Comparison of ENCODE assay signal across 11 mouse cellular contexts in genomic region chr8:106761867-106762523, GRCm38 (mm10).
A peak's percentile ranks its signal among the peaks of the same experiment; 100 is the strongest.
DNase-seq lines count a peak whose midpoint lies in the region; ATAC-seq and TF ChIP-seq lines count a peak whose summit lies in the region.
"Had no signal": no experiment of that assay in that cellular context is flagged by ENCODE, and none has a peak within 500 bp of the region (broad histone marks: within the 10 kb centered on the region; RNA-seq: fewer than 3 reads in every experiment).

No protein-coding gene starts in this region.

- H3K27ac ChIP-seq in midbrain, embryonic 12.5 days (replicated peaks), result peak overlapping the region; percentile 15; the same call in 1 of the 2 replicates
- H3K27ac ChIP-seq in midbrain, embryonic 16.5 days (ENCODE audit: low read length), result no peak overlapping the region
- no peak overlapping the region for H3K27ac ChIP-seq in forebrain, embryonic 10.5 days
- H3K27ac ChIP-seq in limb, embryonic 11.5 days (replicated peaks; ENCODE audit: low read depth, low read length), result no peak overlapping the region
- no peak overlapping the region for H3K27ac ChIP-seq in stomach, postnatal 0 days (replicated peaks)

- no peak overlapping the region for H3K9ac ChIP-seq in midbrain, embryonic 12.5 days (replicated peaks)
- no peak overlapping the region for H3K9ac ChIP-seq in midbrain, embryonic 16.5 days (ENCODE audit: low read depth, low read length)
- no peak overlapping the region for H3K9ac ChIP-seq in limb, embryonic 11.5 days (ENCODE audit: low read length)
- H3K9ac ChIP-seq in stomach, postnatal 0 days (ENCODE audit: low read length), result no peak overlapping the region

- peak; percentile 16 for DNase-seq in forebrain, embryonic 10.5 days (ENCODE audit: extremely low spot score, low spot score)
- peak; percentile 38 for DNase-seq in limb, embryonic 11.5 days (ENCODE audit: low spot score)
- DNase-seq in stomach, postnatal 0 days (ENCODE audit: low spot score), result no peak
- DNase-seq in urinary bladder, postnatal 4 days (ENCODE audit: low spot score in 2 of 2), result no peak
- no peak for DNase-seq in adrenal gland, adult 8-10 months
- DNase-seq: kidney, adult 11 months had no signal

- TF ChIP-seq CTCF in stomach, postnatal 0 days (IDR thresholded peaks at IDR 0.05; ENCODE audit: low read depth), result 0 out of 2 replicates have a peak, but pooled peaks have one; percentile 5

- peaks cover 19% of the 10 kb centered on the region for H3K4me1 ChIP-seq in midbrain, embryonic 12.5 days
- peaks cover 14% of the 10 kb centered on the region; the same call in 1 of the 2 replicates for H3K4me1 ChIP-seq in midbrain, embryonic 16.5 days (ENCODE audit: control insufficient read depth, insufficient read depth, low read length)
- peaks cover 29% of the 10 kb centered on the region for H3K4me1 ChIP-seq in forebrain, embryonic 10.5 days
- H3K4me1 ChIP-seq in limb, embryonic 11.5 days (ENCODE audit: control insufficient read depth, insufficient read depth, low read length), result peaks cover 8% of the 10 kb centered on the region
- no peaks in the 10 kb centered on the region for H3K4me1 ChIP-seq in stomach, postnatal 0 days (replicated peaks; ENCODE audit: control insufficient read depth, insufficient read depth)

- 24% methylated on average over 7 of the region's 7 CpGs for WGBS in midbrain, embryonic 12.5 days
- WGBS in midbrain, embryonic 16.5 days, result 17% methylated on average over 7 of the region's 7 CpGs
- WGBS in forebrain, embryonic 10.5 days, result 36% methylated on average over 7 of the region's 7 CpGs
- WGBS in limb, embryonic 11.5 days, result 16% methylated on average over 7 of the region's 7 CpGs
- 35% methylated on average over 7 of the region's 7 CpGs for WGBS in stomach, postnatal 0 days

- no peak for TF ChIP-seq EP300 in stomach, postnatal 0 days (optimal IDR thresholded peaks at IDR 0.05)

- H3K36me3 ChIP-seq in midbrain, embryonic 12.5 days, result no peaks in the 10 kb centered on the region
- no peaks in the 10 kb centered on the region for H3K36me3 ChIP-seq in midbrain, embryonic 16.5 days (ENCODE audit: control insufficient read depth, insufficient read depth, low read length)
- H3K36me3 ChIP-seq in forebrain, embryonic 10.5 days (replicated peaks), result 0 out of 2 replicates have a peak, but pooled peaks cover 4% of the 10 kb centered on the region
- no peaks in the 10 kb centered on the region for H3K36me3 ChIP-seq in limb, embryonic 11.5 days (ENCODE audit: control insufficient read depth, insufficient read depth, low read length)
- H3K36me3 ChIP-seq in stomach, postnatal 0 days (ENCODE audit: control insufficient read depth, insufficient read depth, low read length), result no peaks in the 10 kb centered on the region

- H3K4me2 ChIP-seq in midbrain, embryonic 12.5 days (replicated peaks), result no peak overlapping the region; the same call in 1 of the 2 replicates
- H3K4me2 ChIP-seq in midbrain, embryonic 16.5 days (ENCODE audit: low read length), result no peak overlapping the region
- no peak overlapping the region for H3K4me2 ChIP-seq in limb, embryonic 11.5 days (ENCODE audit: low read depth, severe bottlenecking)
- no peak overlapping the region for H3K4me2 ChIP-seq in stomach, postnatal 0 days (replicated peaks; ENCODE audit: low read depth)

- peaks cover 15% of the 10 kb centered on the region for H3K27me3 ChIP-seq in midbrain, embryonic 12.5 days
- H3K27me3 ChIP-seq in midbrain, embryonic 16.5 days (ENCODE audit: control insufficient read depth, insufficient read depth, low read depth, low read length), result no peaks in the 10 kb centered on the region
- H3K27me3 ChIP-seq in forebrain, embryonic 10.5 days (ENCODE audit: poor library complexity, severe bottlenecking), result no peaks in the 10 kb centered on the region
- no peaks in the 10 kb centered on the region for H3K27me3 ChIP-seq in limb, embryonic 11.5 days (ENCODE audit: control insufficient read depth, insufficient read depth, low read length)
- no peaks in the 10 kb centered on the region for H3K27me3 ChIP-seq in stomach, postnatal 0 days (ENCODE audit: control insufficient read depth, insufficient read depth, low read length)
- H3K27me3 ChIP-seq: Patski had no signal

- peak; percentile 65 for ATAC-seq in midbrain, embryonic 12.5 days (ENCODE audit: low FRiP score, low read depth)
- no peak for ATAC-seq in midbrain, embryonic 16.5 days
- no peak for ATAC-seq in limb, embryonic 11.5 days (ENCODE audit: insufficient number of reproducible peaks, low FRiP score, low TSS enrichment, low read depth)
- ATAC-seq in stomach, postnatal 0 days (ENCODE audit: low FRiP score, low TSS enrichment), result no peak
- no peak for ATAC-seq in CD4-positive, CD25-positive, alpha-beta regulatory T cell, adult 4 months
- ATAC-seq: Patski had no signal

- no peaks in the 10 kb centered on the region for H3K9me3 ChIP-seq in midbrain, embryonic 12.5 days
- H3K9me3 ChIP-seq in midbrain, embryonic 16.5 days (replicated peaks; ENCODE audit: control insufficient read depth, low read length, poor library complexity, severe bottlenecking), result no peaks in the 10 kb centered on the region
- H3K9me3 ChIP-seq in forebrain, embryonic 10.5 days, result no peaks in the 10 kb centered on the region
- H3K9me3 ChIP-seq in limb, embryonic 11.5 days (ENCODE audit: control insufficient read depth, low read length), result no peaks in the 10 kb centered on the region
- no peaks in the 10 kb centered on the region for H3K9me3 ChIP-seq in stomach, postnatal 0 days (ENCODE audit: control insufficient read depth, low read length)

- H3K4me3 ChIP-seq in midbrain, embryonic 12.5 days, result no peak overlapping the region
- no peak overlapping the region for H3K4me3 ChIP-seq in midbrain, embryonic 16.5 days (ENCODE audit: low read depth, low read length)
- no peak overlapping the region for H3K4me3 ChIP-seq in forebrain, embryonic 10.5 days
- H3K4me3 ChIP-seq in limb, embryonic 11.5 days (ENCODE audit: low read depth, low read length), result no peak overlapping the region
- H3K4me3 ChIP-seq in stomach, postnatal 0 days (ENCODE audit: low read depth, low read length), result no peak overlapping the region
- H3K4me3 ChIP-seq: myocyte had no signal

Comparison
In these comparisons a context has a peak if more than half of its experiments do, and no peak if none do; other contexts are left out.
1. DNase-seq: peak in forebrain, embryonic 10.5 days (single experiment) and limb, embryonic 11.5 days (single experiment); none in stomach, postnatal 0 days (single experiment), urinary bladder, postnatal 4 days (0 of 2) and adrenal gland, adult 8-10 months (single experiment).